In genomic region chr5:64824765-64825164, GRCm38 (mm10) we compare ENCODE assay signal across 15 mouse cellular contexts. TPM values are rescaled to one million over a fixed set of nuclear protein-coding genes. Genes with fewer than 3 reads are reported as not detected.
DNase-seq lines count a peak whose midpoint lies in the region.
"Had no signal": no experiment of that assay in that cellular context is flagged by ENCODE, and none has a peak within 500 bp of the region (broad histone marks: within the 10 kb centered on the region; RNA-seq: fewer than 3 reads in every experiment).

No protein-coding gene starts in this region.

- peak; percentile 50 to 62 for DNase-seq in left cerebral cortex, adult 18-20 months (ENCODE audit: low spot score in 2 of 2)
- no peak for DNase-seq in left cerebral cortex, adult 11 months (ENCODE audit: low spot score)
- peak; percentile 76 for DNase-seq in brain, adult 2 months (ENCODE audit: low read depth, low spot score)
- peak; percentile 76 to 91 for DNase-seq in layer of hippocampus, adult 18-20 months (ENCODE audit: low spot score in 2 of 2)
- DNase-seq in right cerebral cortex, postnatal 25 days, result peak; percentile 64
- no peak for DNase-seq in lung, postnatal 4 days
- no peak for DNase-seq in gastrocnemius, postnatal 14 days
- DNase-seq: adrenal gland, postnatal 10 days; cerebellum, adult 9-10 months; gastrocnemius, postnatal 25 days; heart, postnatal 36 days; kidney, adult 8-10 months; kidney, postnatal 25 days; liver, postnatal 0 days; thymus, postnatal 36 days had no signal

- intact Hi-C loops in gastrocnemius, postnatal 14 days (cut with DNase I; ENCODE audit: low total_unique reads), result no loop called here

RNA-seq across cellular contexts. Expression of gene Klf3, which starts 21.6 kb away (rescaled TPM):
- 10 to 100 TPM; 32.0 to 33.4 TPM for total RNA-seq in left cerebral cortex, adult 18-20 months (2021)
- total RNA-seq in layer of hippocampus, adult 18-20 months (2021), result 10 to 100 TPM; 58.1 to 59.5 TPM
- 10 to 100 TPM; 23.7 to 26.6 TPM for total RNA-seq in gastrocnemius, postnatal 14 days (2021)

Comparison
In these comparisons a context has a peak if more than half of its experiments do, and no peak if none do; other contexts are left out.
1. DNase-seq: peak in left cerebral cortex, adult 18-20 months (2 of 2), brain, adult 2 months (single experiment), layer of hippocampus, adult 18-20 months (2 of 2) and right cerebral cortex, postnatal 25 days (single experiment); none in left cerebral cortex, adult 11 months (single experiment), lung, postnatal 4 days (0 of 2) and gastrocnemius, postnatal 14 days (single experiment).